Mouse (Mus musculus) ovary, postnatal 14 days (tissue): Measurements from ENCODE around the gene Adgrg2.

Source experiments
- DNase-seq: peaks from one replicate; pipeline ENCODE4 v3.0.0; 2022; ENCODE audit warnings: low spot score

Gene Adgrg2

DNA sequence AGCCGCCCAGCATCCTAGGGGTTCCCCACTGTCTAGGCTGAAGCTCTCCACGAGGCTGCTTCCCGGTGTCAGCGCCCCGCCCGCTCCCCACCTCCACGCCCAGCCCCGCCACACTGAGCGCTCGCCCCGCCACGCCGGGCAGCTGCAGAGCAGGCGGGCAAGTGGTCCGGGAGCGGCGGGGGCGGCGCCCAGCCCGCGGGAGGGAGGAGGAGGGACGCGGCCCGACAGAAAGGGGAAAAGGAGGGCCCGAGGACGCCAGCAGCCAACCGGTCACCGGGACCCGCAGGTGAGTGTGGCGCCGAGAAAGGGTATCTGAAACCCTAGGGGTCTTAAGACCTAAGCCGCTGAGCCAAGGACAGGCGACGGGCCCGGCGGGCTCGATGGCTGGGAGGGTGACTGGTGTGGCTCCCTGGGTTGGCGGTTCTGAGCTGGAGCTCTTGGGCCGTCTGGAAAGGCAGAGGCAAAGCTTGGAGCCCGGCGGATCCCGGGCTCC, at the start of gene Adgrg2:
Gene Adgrg2, plus strand, starts transcription at position 227 of the 493 bp plus-strand sequence.
- DNase-seq, result peak; percentile 5

GRCm38 (mm10) chrX:160350995-160351394, 39.5 kb upstream of the Adgrg2 start:
- DNase-seq, result no peak

- no peak for DNase-seq
These were observed 38.4 kb upstream of the Adgrg2 start for GRCm38 (mm10) chrX:160351967-160352677.

DNA sequence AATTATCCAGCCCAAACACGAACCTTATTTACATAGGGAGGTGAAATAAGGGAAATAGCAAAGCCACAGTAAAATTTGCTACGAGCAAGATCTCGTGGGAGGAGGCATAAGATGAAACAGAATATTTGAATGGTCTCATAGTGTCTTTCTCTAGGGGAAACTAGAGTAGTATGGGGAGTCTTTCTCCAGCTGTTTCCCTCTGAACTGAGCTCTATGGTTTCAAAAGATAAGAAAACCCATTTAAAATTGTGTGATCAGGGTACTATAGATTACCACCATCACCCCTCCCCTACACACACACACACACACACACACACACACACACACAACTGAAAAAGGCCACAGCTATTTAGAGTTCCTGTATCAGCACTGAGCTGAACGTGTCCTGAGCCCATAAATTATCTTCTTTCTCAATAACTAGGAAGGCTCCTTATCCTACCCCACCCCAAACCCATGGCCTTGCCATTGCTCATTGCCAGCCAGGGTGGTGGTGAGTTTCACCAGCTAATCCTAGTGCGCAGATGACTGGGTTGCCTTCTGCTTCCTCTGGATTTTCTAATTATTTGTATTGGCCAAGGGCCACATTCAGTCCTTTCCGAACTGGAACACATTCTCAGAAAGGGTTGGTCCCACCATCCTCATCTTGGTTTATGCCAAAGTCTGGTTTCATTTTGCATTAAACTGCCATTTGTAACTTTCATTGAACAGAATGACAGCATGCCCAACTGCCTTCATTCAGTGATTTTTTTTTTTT, 5.6 kb upstream of the Adgrg2 start:
- no peak for DNase-seq

DNA sequence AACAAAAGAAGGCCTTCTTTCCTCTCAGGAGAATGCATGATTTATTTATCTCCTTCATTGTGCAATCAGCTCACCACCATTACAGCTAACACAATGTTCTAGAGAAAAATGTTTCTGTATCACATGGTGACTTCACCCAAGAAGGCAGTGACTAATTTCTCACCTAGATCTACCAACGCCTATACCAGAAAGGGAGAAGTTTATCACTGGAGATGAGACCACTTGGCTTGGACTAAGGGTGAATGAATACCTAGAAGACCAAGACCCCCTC, 5.1 kb upstream of the Adgrg2 start:
- DNase-seq, result no peak

DNA sequence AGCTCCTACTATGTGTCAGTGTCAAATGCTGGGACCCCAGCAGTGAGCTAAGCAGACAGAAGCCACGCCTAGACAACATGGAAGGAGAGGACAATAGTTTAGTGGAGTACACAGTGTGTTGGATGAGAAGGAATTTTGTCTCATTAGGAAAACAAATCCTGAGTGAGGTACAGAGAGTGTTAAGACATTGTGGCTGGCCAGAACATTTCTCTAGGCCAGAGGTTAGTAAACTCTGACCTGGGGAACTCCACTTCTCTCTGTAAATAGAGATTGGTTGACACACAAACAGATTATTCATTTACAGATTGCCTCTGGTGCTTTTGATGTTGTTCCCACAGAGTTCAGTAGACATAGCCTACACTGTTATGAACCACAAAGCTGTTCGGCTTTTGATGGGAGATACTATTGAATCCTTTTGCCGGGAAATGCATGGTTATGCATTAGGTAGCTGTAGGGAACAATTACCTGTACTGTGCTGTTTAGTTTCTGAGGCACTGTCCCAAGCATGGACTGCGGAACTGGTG, 22.5 kb downstream of the Adgrg2 start:
- no peak for DNase-seq

GRCm38 (mm10) chrX:160413881-160414395, 23.4 kb downstream of the Adgrg2 start:
- DNase-seq, result no peak

DNA sequence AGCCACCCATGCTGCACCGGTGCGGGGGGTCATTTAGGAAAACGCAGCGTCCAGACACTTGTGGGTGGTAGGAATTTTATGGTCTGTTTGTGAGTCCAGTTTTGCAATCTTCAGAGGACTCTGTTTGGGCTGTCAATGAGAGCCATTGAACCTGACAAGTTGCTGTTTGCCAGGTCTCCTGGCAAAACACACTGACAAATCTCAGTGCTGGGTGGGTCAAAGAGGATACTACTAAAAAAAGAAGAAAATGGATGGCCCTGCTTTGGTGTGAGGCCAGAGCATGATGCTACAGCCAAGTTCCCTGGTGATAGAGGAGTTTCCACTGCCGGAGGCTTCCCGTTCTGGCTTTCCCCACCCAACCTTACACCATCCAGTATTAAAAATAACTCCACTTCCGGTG, 27.9 kb downstream of the Adgrg2 start:
- DNase-seq, result peak; percentile 11

DNA sequence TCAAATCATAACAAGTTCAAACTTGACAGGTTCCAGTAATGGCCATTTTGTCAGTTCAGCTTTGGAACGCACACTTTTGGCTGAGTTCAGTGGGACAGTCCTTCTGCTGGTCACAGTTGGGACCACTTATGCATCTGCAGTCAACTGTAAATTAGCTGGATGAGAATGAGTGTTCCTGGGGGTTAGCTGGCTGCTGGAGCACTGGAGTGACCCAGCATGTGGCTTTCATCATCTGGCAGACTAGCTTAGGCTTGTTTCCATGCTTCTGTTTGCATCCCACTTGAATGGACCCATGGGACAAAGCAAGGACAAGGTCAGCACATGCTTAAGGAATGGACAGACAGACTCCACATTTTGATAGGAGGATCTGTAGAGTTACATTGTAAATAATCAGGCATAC, 33.2 kb downstream of the Adgrg2 start:
- no peak for DNase-seq

- DNase-seq, result no peak
These were observed 36.0 kb downstream of the Adgrg2 start for GRCm38 (mm10) chrX:160426486-160426885.

- DNase-seq, result no peak
These were observed 36.4 kb downstream of the Adgrg2 start for GRCm38 (mm10) chrX:160426930-160427329.

- no peak for DNase-seq
These were observed 41.7 kb downstream of the Adgrg2 start for GRCm38 (mm10) chrX:160432192-160432591.

- DNase-seq, result no peak
These were observed 50.8 kb downstream of the Adgrg2 start for GRCm38 (mm10) chrX:160441272-160441671.

DNA sequence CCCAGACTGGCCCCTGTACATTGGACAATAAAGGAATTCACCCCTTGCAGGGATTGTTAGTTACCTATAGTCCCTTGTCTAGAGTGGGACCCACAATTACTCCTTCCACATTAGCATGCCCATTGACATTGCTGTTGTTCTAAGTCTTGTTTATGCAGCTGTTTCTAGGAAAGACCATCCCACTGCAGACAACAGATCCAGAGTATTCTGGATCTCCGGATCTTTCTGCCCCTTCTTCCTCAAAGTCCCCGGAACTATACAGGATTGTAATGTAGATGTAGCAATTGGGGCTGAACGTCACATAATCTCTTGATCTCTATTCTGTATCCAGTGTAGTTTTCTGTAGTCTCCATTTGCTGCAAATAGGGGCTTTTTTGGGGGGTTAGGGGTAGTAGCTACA, 57.9 kb downstream of the Adgrg2 start:
- DNase-seq, result no peak

DNA sequence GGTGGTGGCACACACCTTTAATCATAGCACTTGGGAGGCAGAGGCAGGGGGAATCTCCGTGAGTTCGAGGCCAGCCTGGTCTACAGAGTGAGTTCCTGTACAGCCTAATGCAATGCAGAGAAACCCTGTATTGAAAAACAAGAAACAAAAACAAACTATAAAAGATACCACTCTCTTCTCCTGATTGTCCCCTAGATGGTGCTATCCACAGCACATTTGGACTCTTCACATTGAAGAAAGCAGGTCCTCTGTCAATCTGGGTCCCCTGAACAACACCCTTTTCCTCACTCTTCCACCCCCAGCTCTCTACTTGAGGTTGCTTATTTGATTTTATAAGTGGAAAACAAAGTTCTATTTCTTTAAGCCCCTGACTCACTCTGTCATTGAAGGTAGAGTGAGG, 58.9 kb downstream of the Adgrg2 start:
- DNase-seq, result no peak

DNA sequence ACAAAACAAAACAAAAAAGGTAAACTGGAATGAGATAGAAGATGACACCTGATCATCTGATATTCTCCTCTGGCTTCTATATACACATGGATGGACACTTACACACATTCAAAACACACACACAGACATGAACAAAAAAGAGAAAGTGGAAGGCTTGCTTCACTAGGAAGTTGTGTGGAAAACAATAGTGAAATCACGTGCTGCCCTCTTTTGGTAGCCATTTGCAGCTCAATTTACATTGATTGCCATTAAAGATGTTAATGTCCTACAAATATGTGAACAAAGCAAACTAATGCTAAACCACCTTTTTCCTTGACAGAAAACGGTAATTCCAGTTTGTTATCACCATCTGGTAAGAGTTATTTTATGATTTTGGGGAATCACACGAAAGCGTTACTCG, 65.2 kb downstream of the Adgrg2 start:
- peak; percentile 1 for DNase-seq

- no peak for DNase-seq
These were observed 80.8 kb downstream of the Adgrg2 start for GRCm38 (mm10) chrX:160471257-160471786.

DNA sequence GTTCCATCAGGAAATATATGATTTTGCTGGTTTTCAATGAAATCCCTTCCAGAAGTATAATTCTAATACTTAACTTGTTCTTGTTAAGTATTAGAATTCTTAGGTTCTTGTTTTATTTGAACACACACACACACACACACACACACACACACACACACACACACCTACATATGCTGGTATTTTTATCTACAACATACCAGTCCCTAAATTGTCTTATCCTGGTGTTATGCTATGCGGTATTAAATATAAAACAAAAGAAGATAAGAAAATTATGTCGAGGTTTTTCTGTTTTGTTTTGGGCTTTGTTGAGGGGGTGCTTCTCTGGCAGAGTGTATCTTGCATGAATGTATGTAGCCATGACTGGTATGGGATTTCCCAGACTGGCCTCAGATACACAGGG, 99.3 kb downstream of the Adgrg2 start:
- DNase-seq, result no peak

- DNase-seq, result no peak
These were observed 103.8 kb downstream of the Adgrg2 start for GRCm38 (mm10) chrX:160494333-160494732.

DNA sequence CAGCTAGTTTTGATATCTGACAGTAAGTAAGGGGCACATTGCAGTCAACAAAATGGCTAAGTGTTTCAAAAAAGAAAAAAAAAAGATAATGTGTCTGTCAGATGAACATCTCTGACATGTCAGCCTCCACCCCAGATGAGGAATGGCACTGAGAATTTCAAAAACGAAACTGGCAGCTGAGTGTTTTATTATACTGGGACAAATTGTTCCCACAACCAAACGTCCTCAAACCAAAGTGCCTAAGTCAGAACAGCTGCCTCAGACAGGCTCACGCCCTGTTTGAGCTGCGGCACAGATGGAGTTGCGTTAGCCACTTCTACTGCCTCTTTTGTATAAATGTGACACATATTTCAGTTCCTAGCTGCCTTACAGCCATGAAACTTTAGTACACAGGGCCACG, 104.4 kb downstream of the Adgrg2 start:
- no peak for DNase-seq

DNA sequence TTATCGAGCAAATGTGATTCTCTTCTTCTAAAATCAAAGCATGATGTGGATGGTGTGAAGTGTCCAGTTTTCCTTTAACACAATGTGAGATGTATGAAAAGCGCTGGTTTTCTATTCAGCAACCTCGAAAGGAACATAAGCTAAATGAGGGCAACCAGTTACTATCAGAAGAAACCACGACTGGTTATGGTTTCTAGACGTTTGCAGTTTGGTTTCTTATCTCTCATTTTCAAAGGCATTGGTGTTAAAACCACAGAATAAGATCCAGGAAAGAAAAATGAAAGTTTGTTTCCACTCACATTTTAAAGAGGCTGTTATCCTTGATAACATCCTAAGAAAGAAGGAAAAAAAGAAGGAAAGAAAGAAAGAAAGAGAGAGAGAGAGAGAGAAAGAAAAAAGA, 106.0 kb downstream of the Adgrg2 start:
- no peak for DNase-seq

DNA sequence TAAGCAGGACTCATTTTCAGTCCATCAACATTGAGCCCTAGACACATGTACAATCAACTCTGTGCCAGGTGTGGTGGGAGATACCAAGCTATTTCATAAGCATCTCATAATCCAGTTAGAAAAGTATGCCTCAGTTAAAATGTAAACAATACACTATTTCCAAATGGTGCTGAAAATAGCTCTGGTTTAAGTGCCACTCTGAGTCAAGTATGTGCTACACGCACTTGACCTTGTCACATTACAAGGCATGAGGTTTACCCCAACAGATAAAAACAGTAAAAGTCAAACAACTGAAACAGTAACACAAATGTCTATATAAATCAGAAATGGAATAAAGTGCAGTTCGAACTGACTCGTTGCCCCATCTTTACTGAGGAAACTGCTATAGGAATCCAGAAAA, 110.6 kb downstream of the Adgrg2 start:
- no peak for DNase-seq

DNA sequence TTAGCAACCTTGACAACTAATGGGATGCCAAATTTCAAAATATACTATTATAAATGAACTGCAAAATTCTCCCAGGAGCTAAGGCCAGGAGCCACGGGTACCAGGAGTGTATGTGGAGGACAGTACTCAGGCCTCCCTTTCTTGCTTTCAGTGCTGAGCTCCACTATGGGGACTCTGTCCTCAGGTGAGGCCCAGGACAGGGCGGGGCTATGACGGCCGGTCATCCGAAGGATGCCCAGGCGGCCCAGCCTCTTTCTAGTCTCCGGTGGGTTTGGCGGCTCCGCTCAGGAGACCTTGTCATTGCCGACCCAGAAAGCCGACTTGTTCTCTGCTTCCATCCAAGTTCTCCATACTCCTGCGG, 111.2 kb downstream of the Adgrg2 start:
- DNase-seq, result no peak
